Comparison of ENCODE assay signal across 12 mouse cellular contexts in genomic region chr6:120788904-120789303, GRCm38 (mm10).
A peak's percentile ranks its signal among the peaks of the same experiment; 100 is the strongest.
DNase-seq lines count a peak whose midpoint lies in the region; ATAC-seq lines count a peak whose summit lies in the region.
"Had no signal": no experiment of that assay in that cellular context is flagged by ENCODE, and none has a peak within 500 bp of the region (broad histone marks: within the 10 kb centered on the region; RNA-seq: fewer than 3 reads in every experiment).

No protein-coding gene starts in this region.

- H3K36me3 ChIP-seq in splenic B cell, adult 2 months (ENCODE audit: control insufficient read depth, insufficient read depth, low read length, poor library complexity, severe bottlenecking): peaks cover 2% of the 10 kb centered on the region; the same call in 1 of the 2 replicates

- DNase-seq in embryo, embryonic 10 days (ENCODE audit: low spot score): peak; percentile 43
- DNase-seq in embryo, embryonic 9.5 days (ENCODE audit: extremely low spot score): no peak
- peak; percentile 32 for DNase-seq in lung, postnatal 36 days
- DNase-seq in lung, postnatal 10 days: no peak
- peak; percentile 30 for DNase-seq in c-Kit-positive CD71-negative TER-119-negative erythroid progenitor cells, embryonic 14.5 days (ENCODE audit: low read depth)
- DNase-seq in splenic B cell, adult 2 months (ENCODE audit: low read depth, low spot score): peak; percentile 72
- DNase-seq in urinary bladder, postnatal 4 days (ENCODE audit: low spot score in 2 of 2): no peak
- DNase-seq: kidney, postnatal 36 days; right cerebral cortex, postnatal 25 days had no signal

- ATAC-seq in frontal cortex, adult (ENCODE audit: low TSS enrichment): no peak

- no peaks in the 10 kb centered on the region for H3K27me3 ChIP-seq in splenic B cell, adult 2 months (ENCODE audit: control insufficient read depth, insufficient read depth, low read length, poor library complexity, severe bottlenecking)
- H3K27me3 ChIP-seq: heart, embryonic 13.5 days; limb, embryonic 15.5 days had no signal

Comparison
In these comparisons a context has a peak if more than half of its experiments do, and no peak if none do; other contexts are left out.
1. DNase-seq: peak in embryo, embryonic 10 days (single experiment), lung, postnatal 36 days (single experiment), c-Kit-positive CD71-negative TER-119-negative erythroid progenitor cells, embryonic 14.5 days (single experiment) and splenic B cell, adult 2 months (single experiment); none in embryo, embryonic 9.5 days (single experiment), lung, postnatal 10 days (single experiment) and urinary bladder, postnatal 4 days (0 of 2).